Mouse (Mus musculus) forebrain, embryonic 11.5 days (tissue): ENCODE results near the gene Tgfbr2. TPM values are rescaled to one million over a fixed set of nuclear protein-coding genes. Genes with fewer than 3 reads are reported as not detected.

ENCODE experiments used
- ATAC-seq: fragments of 200-750 bp; cut with Nextera tagmentation; replicated peaks from 2 replicates; pipeline ENCODE4 v1.8.0; 2017; ENCODE audit warnings: moderate TSS enrichment; ENCODE audit not compliant: low FRiP score
- DNase-seq: peaks from one replicate; pipeline ENCODE4 v3.0.0-alpha.2; 2017; ENCODE audit warnings: low spot score
- H3K27ac ChIP-seq: fragments of 300-500 bp; sonication (generic); 2 replicates; pipeline ENCODE4 v1.5.1; 2014; ENCODE audit warnings: low read depth, low read length
- H3K27me3 ChIP-seq: fragments of 300-500 bp; sonication (generic); 2 replicates; pipeline ENCODE4 v1.6.1; 2014; ENCODE audit warnings: mild to moderate bottlenecking, low read length, mixed read lengths; ENCODE audit not compliant: control insufficient read depth, insufficient read depth
- H3K36me3 ChIP-seq: fragments of 300-500 bp; sonication (generic); 2 replicates; pipeline ENCODE4 v1.6.1; 2014; ENCODE audit warnings: mild to moderate bottlenecking, low read length, moderate library complexity, mixed read lengths; ENCODE audit not compliant: control insufficient read depth, insufficient read depth
- H3K4me1 ChIP-seq: fragments of 300-500 bp; sonication (generic); replicated peaks from 2 replicates; pipeline ENCODE4 v1.6.1; 2014; ENCODE audit warnings: low read length, mixed read lengths; ENCODE audit not compliant: control insufficient read depth, insufficient read depth
- H3K4me2 ChIP-seq: fragments of 300-500 bp; sonication (generic); 2 replicates; pipeline ENCODE4 v1.6.1; 2014; ENCODE audit warnings: low read depth, mild to moderate bottlenecking, low read length, moderate library complexity, mixed read lengths; ENCODE audit not compliant: severe bottlenecking
- H3K4me3 ChIP-seq: fragments of 300-500 bp; sonication (generic); 2 replicates; pipeline ENCODE4 v1.5.1; 2014; ENCODE audit warnings: low read depth, low read length
- H3K9ac ChIP-seq: fragments of 300-500 bp; sonication (generic); 2 replicates; pipeline ENCODE4 v1.6.1; 2014; ENCODE audit warnings: low read length
- H3K9me3 ChIP-seq: fragments of 300-500 bp; sonication (generic); 2 replicates; pipeline ENCODE4 v1.6.1; 2016; ENCODE audit warnings: low read length, mixed read lengths; ENCODE audit not compliant: control insufficient read depth
- WGBS: fragments of 180-500 bp; shearing (Covaris S2); extraction: QIAGEN DNeasy Blood & Tissue Kit; methylation state at CpG from one replicate; pipeline ENCODE4 v1.1.7; 2014; 5-methylcytosine and 5-hydroxymethylcytosine counted together
- polyA plus RNA-seq: library from polyadenylated mRNA; unstranded; fragments of >200 nt; fragmentation: Nextera tagmentation; extraction: Ambion mirVana; gene quantifications from 2 replicates; pipeline ENCODE4 v1.2.1, GENCODE M21; 2014

Gene Tgfbr2
- polyA plus RNA-seq, 1 experiment from 2014 or later: 8.1 TPM

DNA sequence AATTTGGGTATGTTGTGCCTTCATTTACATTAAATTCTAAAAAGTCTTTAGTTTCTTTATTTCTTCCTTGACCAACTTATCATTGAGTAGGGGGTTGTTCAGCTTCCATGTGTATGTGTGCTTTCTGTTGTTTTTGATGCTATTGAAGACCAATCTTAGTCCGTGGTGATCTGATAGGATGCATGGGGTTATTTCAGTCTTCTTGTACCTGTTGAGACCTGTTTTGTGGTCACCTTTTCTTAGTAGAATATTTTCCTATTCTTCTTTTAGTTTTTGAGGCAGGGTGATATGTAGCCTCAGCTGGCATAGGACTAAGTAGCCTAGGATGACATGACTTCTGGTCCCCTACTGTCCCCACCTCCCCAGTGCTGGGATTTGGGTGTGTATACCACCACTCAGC is 28.5 kb upstream of the Tgfbr2 start:
- Histone ChIP-seq H3K27ac (no peak overlapping the region), H3K4me1 (no peaks in the 10 kb centered on the region), H3K4me3 (no peak overlapping the region), H3K27me3 (no peaks in the 10 kb centered on the region), H3K4me2 (no peak overlapping the region), H3K9ac (no peak overlapping the region), H3K9me3 (no peaks in the 10 kb centered on the region), H3K36me3 (no peaks in the 10 kb centered on the region)
- no peak for DNase-seq
- ATAC-seq: no peak
- WGBS: 91% methylated on average over 1 of the region's 1 CpGs

DNA sequence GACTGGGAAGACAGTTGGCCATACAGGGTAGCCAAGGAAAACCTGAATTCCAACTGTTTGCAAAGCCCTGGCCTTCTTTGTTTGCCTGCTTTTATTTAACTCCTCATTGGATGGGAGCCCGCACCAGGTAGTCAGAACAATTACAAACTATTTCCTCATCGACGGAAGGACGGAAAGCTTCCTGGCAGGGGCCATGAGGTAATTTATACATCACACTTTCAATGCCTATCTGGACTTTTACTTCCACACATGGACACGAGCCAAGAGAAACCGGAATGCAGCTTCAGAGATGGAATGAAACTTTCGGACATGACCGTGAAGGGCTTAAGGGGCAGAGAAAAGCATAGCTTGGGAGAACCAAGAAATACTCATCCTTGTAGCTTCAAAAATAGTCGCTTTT is 24.0 kb upstream of the Tgfbr2 start:
- no peak overlapping the region for H3K4me3 ChIP-seq
- DNase-seq (no peak), ATAC-seq (no peak)
- H3K27me3 ChIP-seq: no peaks in the 10 kb centered on the region
- no peaks in the 10 kb centered on the region for H3K36me3 ChIP-seq
- H3K9ac ChIP-seq: no peak overlapping the region
- H3K27ac ChIP-seq: no peak overlapping the region
- H3K9me3 ChIP-seq: no peaks in the 10 kb centered on the region
- H3K4me2 ChIP-seq: no peak overlapping the region
- 65% methylated on average over 9 of the region's 9 CpGs for WGBS
- no peaks in the 10 kb centered on the region for H3K4me1 ChIP-seq

DNA sequence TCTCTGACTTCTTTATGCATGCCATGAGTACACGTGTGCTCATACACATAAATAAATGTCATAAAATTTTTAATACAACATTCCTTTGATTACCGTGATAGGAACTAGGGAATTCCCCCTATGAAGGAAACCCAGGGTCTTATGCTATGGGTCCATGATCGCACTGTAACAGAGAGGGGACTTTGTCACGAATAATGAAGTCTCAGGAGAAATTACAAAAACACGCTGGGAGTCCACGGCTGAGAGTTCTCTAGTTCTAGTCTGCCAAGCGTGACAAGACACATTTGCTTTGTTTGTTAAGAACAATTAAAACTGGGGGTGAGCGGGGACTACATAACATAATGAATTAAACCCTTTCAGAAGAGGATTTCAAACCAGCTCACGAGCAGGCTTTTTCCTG is 23.3 kb upstream of the Tgfbr2 start:
- no peak for DNase-seq
- 25% methylated on average over 9 of the region's 9 CpGs for WGBS
- ATAC-seq: no peak

DNA sequence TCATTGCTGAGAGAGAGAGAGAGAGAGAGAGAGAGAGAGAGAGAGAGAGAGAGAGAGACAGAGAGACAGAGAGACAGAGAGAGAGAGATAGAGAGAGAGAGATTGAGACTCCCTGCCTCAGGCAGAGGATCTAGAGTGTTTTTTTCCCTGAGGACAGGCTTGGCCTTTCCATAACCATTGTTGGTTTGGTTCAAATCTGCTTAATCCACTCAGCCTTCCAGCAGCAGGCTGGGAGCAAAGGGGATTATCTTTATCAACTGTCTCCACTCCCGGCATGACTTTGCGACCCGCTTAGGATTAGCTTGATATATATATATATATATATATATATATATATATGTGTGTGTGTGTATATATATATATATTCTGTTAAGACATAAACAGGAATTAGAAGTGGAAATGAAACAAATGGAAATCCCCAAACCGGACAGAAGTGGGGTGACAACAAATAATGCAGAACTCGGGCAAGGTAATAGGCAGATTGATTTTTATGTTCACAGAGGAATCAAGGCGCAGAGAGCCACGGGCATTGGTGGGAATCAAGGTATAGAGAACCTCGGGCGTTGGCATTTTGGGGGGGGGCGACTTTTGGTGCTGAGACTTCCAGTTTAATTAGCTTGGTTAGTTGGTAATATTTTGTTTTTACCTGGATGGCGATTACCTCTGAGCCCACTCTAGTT is 22.5 kb upstream of the Tgfbr2 start:
- Histone ChIP-seq H3K27ac (no peak overlapping the region), H3K27me3 (no peaks in the 10 kb centered on the region), H3K9me3 (no peaks in the 10 kb centered on the region), H3K4me3 (no peak overlapping the region), H3K9ac (no peak overlapping the region), H3K4me2 (no peak overlapping the region), H3K36me3 (no peaks in the 10 kb centered on the region), H3K4me1 (no peaks in the 10 kb centered on the region)
- 79% methylated on average over 11 of the region's 11 CpGs for WGBS
- ATAC-seq: no peak
- DNase-seq: no peak

More for the DNA sequence above, 23.3 kb upstream of the Tgfbr2 start:
- Histone ChIP-seq H3K27ac (no peak overlapping the region), H3K27me3 (no peaks in the 10 kb centered on the region), H3K9ac (no peak overlapping the region), H3K4me2 (no peak overlapping the region), H3K36me3 (no peaks in the 10 kb centered on the region), H3K9me3 (no peaks in the 10 kb centered on the region), H3K4me1 (no peaks in the 10 kb centered on the region), H3K4me3 (no peak overlapping the region)

DNA sequence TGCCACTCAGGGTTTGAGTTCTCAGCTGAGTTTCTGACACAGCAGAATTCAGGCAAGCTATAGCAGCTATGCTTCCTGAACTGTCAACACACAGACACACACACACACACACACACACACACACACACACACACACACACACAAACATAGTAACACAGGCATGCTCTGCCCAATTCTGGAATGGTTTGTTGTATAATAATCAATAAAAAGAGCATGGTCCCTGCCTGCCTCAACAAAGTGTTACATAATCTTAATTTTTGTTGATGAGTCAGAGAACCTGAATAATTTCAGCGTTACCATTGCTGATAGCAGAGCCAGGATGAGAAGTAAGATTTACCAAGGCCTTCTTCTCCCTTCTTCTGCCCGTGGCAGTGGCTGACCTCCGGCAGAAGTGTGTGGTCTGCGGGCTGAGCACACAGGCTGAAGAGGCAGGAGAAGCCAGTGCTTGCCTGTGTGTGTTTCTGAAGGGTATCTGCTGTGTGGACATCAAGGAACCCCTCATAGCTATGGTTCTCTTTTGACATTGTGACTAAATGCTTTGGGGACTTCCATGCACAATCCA is 18.8 kb upstream of the Tgfbr2 start:
- no peaks in the 10 kb centered on the region for H3K9me3 ChIP-seq
- DNase-seq: no peak
- H3K4me1 ChIP-seq: no peaks in the 10 kb centered on the region
- WGBS: 83% methylated on average over 4 of the region's 4 CpGs
- H3K4me3 ChIP-seq: no peak overlapping the region
- no peak for ATAC-seq
- no peaks in the 10 kb centered on the region for H3K36me3 ChIP-seq
- no peak overlapping the region for H3K27ac ChIP-seq
- no peaks in the 10 kb centered on the region for H3K27me3 ChIP-seq
- no peak overlapping the region for H3K4me2 ChIP-seq
- no peak overlapping the region for H3K9ac ChIP-seq

DNA sequence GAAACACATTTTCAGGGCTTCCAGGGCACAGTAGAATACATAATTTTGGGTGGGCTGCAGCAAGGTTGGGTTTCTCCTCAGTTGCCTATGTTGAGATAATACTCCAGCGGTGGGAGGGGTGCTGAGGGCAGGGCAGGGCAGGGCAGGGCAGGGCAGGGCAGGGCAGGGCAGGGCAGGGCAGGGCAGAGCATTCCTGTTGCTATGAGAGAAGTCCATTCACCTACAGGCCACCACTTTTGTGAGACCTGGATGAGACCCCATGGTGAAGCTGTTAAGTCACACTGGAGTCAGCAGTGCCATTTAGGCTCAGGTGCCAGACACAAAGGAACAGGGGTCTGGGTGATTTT is 18.3 kb upstream of the Tgfbr2 start:
- no peak overlapping the region for H3K4me2 ChIP-seq
- no peaks in the 10 kb centered on the region for H3K27me3 ChIP-seq
- no peaks in the 10 kb centered on the region for H3K9me3 ChIP-seq
- H3K36me3 ChIP-seq: no peaks in the 10 kb centered on the region
- H3K4me3 ChIP-seq: no peak overlapping the region
- DNase-seq (no peak), ATAC-seq (no peak)
- H3K4me1 ChIP-seq: no peaks in the 10 kb centered on the region
- H3K9ac ChIP-seq: no peak overlapping the region
- no peak overlapping the region for H3K27ac ChIP-seq
- WGBS: 87% methylated on average over 1 of the region's 1 CpGs

DNA sequence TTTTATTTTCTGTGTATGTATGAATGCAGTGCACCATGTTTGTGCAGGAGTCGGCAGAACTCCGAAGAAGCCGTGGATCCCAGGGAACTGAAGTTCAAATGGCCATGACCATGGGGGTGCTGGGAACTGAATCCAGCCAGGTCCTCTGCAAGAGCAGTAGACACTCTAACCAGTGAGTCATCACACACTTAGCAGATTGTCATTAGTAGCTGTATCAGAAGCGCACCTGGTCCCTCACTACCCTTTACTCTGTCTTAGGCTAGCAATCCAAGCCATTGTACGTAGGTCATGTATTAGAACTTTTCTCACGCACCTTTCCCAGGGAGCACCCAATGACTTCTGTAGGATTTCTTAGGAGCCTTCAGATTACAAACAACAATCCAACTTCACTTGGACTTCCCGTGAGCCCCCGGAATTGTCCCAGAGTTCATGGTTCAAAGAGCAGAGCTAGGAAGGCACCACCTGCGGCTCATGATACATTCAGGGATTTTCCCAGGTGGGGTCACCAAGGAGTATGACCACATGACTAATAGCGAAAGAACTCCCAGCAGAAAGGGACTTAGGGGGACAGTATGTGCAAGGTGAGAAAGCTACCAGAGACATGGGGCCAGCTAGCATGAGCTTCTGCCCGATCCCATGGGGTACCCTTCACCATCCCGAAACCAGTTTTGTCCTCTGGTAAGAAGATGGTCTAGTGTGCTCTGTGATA is 17.8 kb upstream of the Tgfbr2 start:
- Histone ChIP-seq H3K4me2 (no peak overlapping the region), H3K9ac (no peak overlapping the region), H3K4me3 (no peak overlapping the region), H3K36me3 (no peaks in the 10 kb centered on the region), H3K27me3 (no peaks in the 10 kb centered on the region), H3K4me1 (no peaks in the 10 kb centered on the region), H3K27ac (no peak overlapping the region), H3K9me3 (no peaks in the 10 kb centered on the region)
- WGBS: 93% methylated on average over 12 of the region's 12 CpGs
- no peak for ATAC-seq
- DNase-seq: no peak

DNA sequence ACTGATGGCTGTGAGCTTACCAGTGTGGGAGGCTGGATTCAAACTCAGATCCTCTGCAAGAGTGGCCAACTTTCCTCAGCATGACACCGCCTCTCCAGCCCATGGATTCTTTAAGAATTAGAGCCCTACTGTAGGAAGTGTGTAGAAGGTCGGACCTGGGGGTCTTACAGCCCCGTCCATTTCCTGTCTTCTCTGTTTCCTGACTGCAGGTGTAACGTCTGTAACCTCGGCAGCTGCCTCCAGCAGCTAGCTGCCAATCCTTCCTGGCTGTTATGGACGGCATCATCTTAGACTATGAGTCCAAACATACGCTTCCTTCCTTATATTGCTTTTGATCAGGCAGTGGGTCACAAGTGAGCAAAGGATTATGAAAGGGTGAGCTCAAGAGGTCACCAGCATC is 17.1 kb upstream of the Tgfbr2 start:
- WGBS: 83% methylated on average over 7 of the region's 7 CpGs
- no peaks in the 10 kb centered on the region for H3K9me3 ChIP-seq
- H3K27ac ChIP-seq: no peak overlapping the region
- no peaks in the 10 kb centered on the region for H3K27me3 ChIP-seq
- H3K4me2 ChIP-seq: no peak overlapping the region
- ATAC-seq (no peak), DNase-seq (no peak)
- H3K9ac ChIP-seq: no peak overlapping the region
- no peak overlapping the region for H3K4me3 ChIP-seq
- no peaks in the 10 kb centered on the region for H3K36me3 ChIP-seq
- H3K4me1 ChIP-seq: no peaks in the 10 kb centered on the region

DNA sequence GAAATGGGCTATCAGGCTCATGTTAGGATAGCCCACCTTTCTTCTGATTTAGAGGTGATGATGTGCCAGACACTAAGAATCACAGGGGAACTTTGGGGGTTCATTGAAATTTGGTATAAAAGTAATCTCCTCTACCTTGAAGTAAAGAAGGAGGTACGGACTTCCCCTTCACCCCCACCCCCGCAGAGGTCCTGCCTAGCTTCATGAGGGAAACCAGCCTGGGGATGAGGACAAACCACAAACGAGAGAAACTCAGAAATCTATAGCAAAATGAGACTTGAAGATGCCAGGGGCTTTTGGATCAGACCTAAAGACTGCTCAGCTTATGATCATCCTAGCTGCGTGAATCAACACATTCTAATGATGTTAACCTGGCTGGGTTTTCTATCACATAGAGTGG is 14.7 kb upstream of the Tgfbr2 start:
- no peak for ATAC-seq
- WGBS: 91% methylated on average over 4 of the region's 4 CpGs

More for the DNA sequence above, 14.7 kb upstream of the Tgfbr2 start:
- H3K9me3 ChIP-seq: no peaks in the 10 kb centered on the region
- no peak overlapping the region for H3K4me2 ChIP-seq
- H3K9ac ChIP-seq: no peak overlapping the region
- H3K27ac ChIP-seq: no peak overlapping the region
- H3K36me3 ChIP-seq: no peaks in the 10 kb centered on the region
- no peak overlapping the region for H3K4me3 ChIP-seq
- H3K27me3 ChIP-seq: no peaks in the 10 kb centered on the region
- H3K4me1 ChIP-seq: no peaks in the 10 kb centered on the region
- DNase-seq: no peak
